Mouse (Mus musculus) cerebellum, adult (tissue): ENCODE measurements around the gene Prkcb.
A peak's percentile ranks its signal among the peaks of the same experiment; 100 is the strongest.

ENCODE experiments used
- ATAC-seq: cut with Nextera tagmentation; 2 replicates; pipeline ENCODE4 v1.9.2; 2017; ENCODE audit warnings: mild to moderate bottlenecking, moderate library complexity, mixed read lengths; ENCODE audit not compliant: insufficient number of reproducible peaks, low FRiP score, low TSS enrichment

The Prkcb gene

DNA sequence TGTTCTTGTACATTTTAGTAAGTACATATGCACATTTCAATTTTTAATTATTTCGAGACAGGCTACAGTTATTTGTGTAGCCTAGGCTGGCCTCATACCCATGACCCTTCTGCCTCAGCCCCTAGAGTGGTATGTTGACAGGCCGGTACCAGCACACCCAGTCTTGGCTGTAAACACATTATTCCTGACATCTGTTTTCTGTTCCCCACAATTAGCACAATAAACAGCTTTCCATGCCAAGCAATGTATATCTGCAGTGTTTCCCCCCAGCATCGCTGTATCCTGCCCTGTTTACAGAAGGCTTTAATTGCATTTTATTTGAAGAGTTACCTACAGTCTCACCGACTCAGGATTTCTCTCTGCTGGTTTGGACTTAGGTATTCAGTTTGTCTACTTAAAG lies 64.8 kb downstream of the Prkcb start:
- no peak for ATAC-seq

DNA sequence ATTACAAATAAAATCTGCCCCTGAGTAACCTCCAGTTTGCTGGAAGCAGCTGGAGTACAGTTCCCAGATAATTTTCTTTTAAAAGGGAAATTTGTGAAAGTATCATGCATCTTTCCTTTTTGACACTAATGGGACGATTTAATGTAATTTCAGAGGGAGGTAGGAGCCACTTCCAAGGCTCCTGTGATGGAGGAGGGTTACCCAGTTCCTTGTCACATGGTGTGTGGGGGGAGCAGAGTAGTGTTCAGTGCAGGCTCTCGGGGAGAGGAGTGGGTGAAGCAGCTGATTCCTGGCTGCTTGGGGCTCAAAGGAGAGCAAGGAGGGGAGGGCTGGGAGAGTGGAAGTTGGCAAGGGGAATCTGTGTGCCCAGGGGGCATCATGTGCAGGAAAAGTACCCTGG lies 68.4 kb downstream of the Prkcb start:
- ATAC-seq, result no peak

DNA sequence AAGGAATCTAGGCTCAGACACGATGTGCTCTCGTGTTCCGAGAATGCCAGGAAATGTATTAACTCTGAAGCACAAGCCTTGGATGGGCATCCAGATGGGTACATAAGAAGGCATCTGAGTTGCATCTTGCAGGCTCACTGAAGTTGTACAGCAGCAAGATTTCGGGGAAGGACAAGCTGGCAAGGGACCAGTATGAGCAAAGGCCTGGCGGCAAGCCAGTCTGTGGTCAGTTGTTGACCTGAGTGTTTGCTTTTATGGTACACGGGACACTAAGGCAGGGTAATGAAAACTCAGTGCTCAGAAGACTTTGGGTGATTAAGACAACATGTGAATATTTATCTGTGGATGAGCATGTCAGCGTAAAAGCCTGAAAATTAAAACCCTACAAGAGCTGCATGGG lies 69.3 kb downstream of the Prkcb start:
- no peak for ATAC-seq

DNA sequence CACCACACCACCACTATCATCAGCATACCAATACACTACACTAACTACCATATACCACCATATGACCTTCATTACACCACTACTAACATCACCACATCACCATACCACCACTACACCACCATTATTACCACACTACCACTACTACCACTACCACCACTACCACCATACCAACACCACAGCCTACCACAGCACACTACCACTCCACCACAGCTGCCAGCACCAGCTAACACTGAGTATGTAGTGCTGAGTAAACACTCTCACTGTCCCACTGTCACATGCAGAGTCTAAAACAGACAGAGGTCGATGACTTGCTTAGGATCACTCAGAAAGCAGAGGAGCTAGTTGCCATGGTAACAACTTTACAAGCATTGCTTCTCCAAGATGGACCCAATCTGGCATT lies 78.1 kb downstream of the Prkcb start:
- no peak for ATAC-seq

DNA sequence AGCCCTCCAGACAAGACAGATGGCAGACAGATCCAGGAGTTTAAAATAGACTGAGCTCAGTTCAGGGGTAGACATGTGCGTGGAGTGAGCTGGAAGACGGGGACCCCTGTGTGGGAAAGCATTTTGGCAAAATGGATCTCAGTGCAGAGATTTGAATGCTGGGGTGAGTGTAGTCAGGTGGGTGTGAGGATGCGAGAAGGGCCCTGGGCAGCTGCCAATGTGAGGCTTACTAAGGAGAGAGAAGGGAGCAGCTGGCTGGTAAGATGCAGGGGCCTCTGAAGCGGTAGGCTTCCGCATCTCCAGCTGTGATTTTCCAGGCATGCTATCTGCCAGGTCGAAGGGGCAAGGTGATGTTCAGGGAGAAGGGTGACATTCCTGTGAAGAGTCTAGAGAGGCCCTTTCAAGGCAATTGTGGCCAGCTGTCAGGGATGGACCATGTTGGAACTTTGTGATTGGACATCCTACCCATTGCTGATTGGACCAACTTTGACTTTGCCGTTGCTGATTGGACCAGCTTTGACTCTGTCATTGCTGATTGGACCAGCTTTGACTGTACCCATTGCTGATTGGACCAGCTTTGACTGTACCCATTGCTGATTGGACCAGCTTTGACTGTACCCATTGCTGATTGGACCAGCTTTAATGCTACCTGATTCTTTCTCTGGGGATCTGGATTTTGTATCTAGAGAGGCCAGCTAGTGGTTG lies 78.9 kb downstream of the Prkcb start:
- ATAC-seq, result no peak

DNA sequence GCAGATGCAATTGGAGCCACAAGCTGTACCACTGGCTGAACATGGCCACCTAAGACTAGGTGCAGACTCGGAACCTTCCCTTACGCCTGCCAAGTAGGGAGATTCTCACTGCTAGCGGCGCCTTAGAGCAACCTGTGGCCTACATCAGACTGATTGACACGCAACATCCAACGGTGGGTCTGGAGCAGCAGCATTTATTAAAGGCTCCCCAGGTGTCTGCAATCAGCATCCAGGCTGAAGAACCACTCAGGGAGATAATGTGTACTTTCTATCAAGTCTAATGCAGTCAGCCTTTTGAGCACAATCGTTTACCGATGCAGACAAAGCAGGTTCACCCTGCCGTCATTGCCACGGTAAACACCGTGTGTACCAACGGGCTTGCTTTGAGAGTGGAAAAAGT lies 81.9 kb downstream of the Prkcb start:
- no peak for ATAC-seq

DNA sequence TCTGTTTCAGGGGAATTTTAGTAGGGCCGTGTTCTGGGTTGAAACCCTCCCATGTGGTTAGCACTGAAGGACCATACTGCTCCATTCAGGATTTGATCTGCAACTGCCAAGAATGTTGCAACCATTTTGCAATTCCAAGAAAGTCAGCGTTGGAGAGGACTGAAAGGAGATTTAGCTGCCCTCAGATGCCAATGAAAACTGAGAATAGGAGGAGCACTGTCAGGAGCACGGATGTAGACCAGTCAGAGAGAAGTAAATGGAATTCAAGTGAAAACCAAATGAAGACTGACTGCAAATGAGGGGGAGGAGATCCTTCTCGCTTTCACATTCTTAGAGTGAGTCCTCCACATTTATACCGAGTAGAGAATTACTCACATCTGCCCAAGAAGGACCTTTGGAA lies 83.4 kb downstream of the Prkcb start:
- ATAC-seq, result no peak

DNA sequence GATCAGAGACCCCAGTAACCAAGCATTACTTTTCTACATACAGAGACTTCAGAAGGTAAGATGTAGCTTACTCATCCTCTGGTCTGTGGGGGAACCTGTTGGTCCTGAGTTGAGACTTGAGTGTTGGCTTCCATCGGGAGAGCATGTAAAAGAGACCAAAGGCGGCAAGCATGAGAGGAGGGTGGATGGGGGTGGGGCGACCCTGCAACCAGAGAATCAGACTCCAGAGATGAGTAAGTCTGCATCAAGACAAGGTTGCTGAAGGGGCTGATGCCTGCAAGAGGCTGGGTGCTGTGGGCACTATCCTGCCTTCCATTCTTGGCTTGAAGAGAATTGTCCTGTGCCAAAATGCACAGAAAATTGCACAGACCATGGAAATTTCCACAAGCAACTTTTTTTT lies 83.8 kb downstream of the Prkcb start:
- no peak for ATAC-seq

DNA sequence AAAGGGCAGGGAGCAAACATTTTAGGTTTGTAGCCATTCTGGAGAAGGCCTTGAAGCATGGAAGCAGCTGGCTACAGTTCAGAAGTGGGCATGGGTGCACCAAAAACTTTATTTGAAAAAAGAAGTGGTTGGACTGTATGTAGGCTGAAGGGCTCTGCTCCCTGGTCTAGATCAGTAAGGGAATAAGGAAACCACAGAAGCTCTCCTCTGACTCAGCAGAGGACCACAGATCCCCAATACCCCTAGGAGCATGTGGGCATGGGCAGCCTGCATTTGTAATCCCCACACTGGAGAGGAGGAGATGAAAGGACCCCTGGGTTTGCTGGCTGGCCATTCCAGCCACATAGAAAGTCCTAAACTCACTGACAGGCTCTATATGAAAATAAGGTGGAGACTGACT lies 88.3 kb downstream of the Prkcb start:
- ATAC-seq, result no peak

DNA sequence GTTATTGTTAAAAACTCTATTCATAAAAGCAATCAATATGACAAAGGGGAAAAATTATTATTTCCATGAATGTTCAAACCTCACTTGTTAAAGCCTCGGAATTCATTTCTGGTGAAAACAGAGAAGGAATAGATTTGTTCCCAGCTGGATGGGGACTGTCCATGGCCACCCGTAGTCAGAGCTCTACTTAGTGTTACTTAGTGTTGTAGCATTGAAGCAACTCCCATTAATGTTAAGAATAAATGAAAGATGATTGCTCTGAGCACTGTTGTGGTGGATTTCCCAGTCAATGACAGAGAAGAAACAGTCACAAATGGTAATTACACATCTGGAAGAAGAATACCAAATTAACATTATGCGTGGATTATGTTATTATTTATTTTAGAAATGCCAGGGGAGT lies 89.4 kb downstream of the Prkcb start:
- ATAC-seq, result no peak

DNA sequence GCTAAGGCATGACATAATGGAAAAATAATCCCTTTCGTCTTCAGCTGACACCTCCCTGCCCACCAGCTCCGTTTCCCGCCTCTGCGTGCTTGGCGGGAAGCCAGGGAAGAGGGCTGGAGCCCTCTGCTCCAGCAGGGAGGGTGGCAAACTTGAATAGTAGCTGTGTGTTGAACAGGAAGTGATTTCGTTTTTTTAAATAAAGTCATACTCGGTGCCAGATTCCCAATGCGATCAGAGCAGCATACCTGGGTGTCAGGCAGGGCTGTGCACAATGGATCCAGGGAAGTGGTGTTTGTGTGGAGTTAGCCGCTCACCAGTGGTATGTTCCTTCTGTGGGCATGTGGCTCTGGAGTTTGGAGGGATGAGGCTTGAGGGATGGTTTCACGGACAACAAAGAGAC lies 89.9 kb downstream of the Prkcb start:
- ATAC-seq, result no peak

DNA sequence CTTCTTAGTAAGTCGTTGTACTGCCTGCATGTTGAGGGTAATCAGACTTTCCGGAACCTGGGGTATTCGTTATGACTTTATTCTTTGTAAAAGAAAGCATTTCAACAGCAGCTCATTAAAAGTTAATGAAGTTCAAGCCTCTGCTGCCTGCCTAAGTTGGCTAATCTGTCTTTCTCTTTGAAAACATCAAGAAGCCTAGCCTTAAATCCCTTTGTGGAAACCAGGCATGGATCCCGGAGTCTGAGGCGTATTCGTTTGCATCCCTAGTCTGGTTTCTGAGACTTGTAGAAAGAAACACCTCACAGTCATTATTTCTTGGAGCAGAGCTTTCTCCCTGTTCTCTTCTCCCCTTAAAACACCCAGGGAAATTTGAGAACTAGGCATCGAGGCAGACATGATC lies 90.7 kb downstream of the Prkcb start:
- ATAC-seq, result no peak

DNA sequence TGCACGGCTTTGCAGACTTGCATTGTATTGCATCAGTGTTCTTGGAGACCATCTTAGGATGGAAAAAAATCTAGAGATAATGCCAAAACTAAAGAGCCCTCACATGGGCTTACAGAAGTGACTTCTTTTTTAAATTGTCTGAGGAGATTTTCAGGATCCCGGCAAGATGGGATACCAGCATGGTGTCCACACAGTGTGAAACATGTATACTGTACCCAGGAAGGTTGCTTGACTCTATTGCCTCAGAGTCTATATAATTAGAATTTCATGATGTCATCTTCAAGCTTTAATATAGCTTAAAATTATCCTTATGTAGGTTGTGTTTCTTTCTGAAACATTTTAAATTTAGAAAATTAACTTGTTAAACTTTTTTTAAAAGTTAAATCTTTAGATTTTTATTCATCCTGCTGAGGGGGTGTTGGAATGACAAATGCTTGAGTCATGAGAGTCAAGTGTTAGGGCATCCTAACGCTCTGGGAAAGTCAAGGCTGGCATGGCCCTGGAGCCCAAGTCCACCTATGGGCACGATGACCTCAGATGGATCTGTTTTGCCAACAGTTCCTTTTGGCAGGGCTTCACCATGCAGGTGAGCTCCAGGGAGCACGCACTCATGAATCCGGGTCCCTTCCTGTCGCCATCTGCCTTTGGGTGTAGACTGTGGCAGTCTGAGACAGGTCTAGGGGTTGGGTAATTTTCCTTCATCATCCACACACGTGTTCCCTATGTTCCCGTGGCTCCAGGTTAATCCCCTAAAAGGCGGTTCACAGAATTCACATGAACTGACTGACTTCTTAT lies 92.0 kb downstream of the Prkcb start:
- peak; percentile 75 for ATAC-seq

DNA sequence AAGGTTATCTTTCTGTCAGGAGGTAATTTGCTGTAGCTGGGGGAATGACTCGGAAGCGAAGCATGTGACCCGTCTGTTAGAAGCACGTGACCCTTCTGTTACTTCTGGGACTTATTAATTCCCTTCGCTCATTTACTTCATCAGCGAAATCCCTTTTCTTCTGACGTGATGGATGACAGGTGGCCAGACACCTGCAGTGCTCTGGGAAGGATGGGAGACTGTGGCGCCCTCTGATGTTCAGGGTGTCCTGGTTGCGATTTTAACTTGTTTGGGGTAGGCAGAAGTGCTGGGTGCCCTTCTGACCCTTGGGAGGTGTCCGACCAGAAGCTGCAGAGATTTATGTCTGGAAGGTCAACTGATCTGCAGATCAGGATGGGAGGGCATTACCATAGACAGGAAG lies 93.0 kb downstream of the Prkcb start:
- no peak for ATAC-seq

DNA sequence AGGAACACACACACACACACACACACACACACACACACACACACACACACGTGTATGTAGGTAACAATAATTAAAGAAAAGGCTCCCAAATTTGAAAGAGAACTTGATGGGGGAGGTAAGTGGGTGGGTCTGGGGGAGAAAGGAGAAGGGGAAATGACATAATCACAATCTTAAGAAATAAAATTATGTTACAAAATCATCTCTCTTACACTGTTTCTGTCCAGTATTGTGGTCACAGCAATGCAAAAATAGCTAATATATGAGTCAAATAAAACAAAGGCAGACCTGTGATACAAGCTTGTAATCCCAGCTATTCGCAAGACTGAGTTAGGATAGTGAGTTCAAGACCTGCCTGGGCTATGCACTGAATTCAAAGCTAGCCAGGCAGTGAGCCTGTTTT lies 94.7 kb downstream of the Prkcb start:
- no peak for ATAC-seq

DNA sequence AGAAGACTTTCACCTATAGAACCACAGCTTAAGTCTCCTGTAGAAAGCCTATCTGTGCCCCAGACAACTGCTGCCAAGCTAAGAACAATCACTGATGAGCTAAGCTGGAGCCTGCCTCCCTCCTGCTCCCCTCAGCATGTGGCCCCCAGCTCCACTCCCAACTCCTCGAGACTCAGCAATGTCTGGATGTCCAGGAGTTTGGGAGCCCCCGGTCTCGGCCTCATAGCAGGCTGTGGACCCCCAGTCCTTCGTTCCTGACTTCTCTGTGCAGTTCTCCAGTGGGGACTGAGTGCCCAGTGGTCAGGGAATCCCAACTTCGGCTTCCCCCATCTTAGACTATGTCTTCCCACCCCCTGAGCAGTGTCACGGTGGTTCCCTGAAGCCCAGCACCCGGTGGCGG lies 96.3 kb downstream of the Prkcb start:
- ATAC-seq, result no peak

DNA sequence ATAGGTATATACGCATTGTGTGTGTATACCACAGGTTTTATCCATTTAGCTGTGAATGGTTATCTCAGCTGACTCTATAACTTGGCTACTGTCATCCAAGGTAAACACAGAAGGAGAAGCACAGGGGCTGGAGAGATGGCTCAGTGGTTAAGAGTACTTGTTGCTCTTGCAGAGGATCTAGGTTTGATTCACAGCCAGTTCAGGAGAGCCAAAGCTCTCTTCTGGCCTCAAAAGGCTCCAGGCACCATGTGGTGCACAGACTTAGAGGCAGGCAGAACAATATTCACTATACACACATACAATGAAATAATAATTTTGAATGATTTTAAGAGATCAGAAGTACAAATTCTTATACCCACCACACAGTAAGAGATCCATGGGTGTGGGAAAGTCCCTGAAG lies 98.0 kb downstream of the Prkcb start:
- ATAC-seq, result no peak

DNA sequence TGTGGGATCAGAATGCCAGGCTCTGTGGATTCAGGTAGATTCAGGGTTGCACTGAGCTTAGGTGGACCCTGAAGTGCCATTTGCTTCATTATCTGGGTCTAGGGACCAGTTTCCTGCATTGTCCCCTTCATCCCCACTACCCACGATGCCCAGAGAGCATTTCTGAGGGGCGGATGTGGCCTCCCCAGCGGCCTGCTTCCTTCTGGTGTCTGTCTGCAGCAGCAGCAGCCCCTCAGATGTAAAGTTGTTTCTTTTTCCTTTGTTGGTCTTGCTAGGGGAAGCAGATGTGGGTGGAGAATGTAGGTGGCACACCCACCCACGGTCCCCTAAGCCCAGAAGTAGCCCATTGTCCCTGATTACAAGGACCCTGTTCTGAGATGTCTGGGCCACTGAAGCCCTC lies 99.3 kb downstream of the Prkcb start:
- no peak for ATAC-seq

DNA sequence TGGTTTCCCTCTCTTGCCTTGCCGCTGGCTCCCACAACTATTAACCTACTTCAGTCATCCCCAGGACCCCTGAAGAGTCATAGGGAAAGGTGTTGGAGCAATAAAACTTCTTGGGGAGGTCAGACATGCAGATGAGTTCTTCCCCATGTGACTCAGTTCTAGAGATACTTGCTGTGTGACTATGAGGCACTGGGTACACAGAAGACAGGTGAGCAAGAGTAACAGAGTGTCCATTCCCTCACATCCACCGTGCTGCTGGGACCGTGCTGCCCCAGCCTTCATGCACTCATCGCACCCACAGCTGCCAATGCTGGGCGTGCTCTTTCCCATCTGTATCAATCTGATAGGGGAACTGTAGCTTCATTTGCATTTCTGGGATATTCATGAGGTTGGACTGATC lies 100.3 kb downstream of the Prkcb start:
- ATAC-seq, result no peak

DNA sequence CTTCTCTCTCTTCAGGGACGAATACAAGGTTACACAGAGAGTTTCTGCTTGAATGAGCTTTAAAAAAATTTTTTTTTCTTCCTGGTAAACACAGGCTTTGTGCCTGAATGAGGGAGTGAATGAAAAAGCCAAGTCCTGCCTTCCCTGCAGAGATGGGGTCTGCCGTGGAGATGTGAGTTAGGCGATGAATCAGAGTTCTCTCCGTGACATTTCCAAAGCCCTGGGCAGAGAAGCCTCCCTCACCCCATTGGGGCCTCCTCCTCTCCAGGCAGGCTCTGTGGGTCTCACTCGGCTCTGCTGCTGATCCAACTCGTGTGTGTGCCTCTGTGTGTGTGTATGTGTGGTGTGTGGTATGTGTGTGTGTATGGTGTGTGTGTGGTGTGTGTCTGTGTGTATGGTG lies 101.1 kb downstream of the Prkcb start:
- ATAC-seq, result no peak

DNA sequence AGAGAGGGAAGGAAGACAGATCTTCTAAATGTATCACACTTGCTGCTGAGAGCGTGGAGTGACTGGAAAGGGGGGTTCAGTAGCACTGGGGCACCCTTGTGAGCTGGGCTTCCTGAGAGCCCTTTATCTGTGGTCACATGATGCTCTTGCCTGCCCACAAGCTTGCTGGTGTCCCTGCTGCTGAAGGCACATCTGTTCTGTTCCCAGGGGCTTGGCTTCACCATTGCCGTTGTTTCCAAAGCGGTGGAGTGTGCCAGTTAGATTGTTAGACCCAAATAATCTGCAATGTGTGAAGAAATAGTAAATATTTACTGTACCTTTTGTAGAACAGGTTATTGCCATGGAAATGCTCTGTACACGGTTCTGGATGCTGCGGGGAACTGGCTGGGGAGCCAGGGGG lies 101.6 kb downstream of the Prkcb start:
- ATAC-seq, result no peak

DNA sequence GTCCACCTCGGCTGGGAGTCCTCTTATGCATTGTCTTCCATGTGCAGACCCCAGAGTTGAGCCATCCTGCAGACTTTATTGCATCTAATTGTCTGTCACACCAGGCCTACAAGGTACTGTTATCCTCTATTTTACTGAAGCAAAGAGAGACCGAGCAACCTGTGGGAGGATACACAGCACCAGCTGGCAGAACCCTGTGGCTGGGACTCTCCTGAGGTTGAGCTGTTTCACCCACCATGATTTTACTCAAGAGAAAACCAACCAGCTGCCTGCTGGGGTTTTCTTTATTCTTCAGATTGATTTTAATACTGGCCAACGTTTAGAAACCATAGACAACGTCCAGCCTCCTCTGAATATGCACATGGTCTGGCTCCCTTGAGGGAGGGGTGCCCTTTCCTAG lies 102.1 kb downstream of the Prkcb start:
- no peak for ATAC-seq
